Mouse (Mus musculus) liver, embryonic 14.5 days (tissue): ENCODE results near the gene Sertad3. TPM values are rescaled to one million over a fixed set of nuclear protein-coding genes. Genes with fewer than 3 reads are reported as not detected.
A peak's percentile ranks its signal among the peaks of the same experiment; 100 is the strongest.

ENCODE experiments used
- ATAC-seq: fragments of 200-750 bp; cut with Nextera tagmentation; 2 replicates; pipeline ENCODE4 v1.8.0; 2017; ENCODE audit warnings: moderate number of reproducible peaks, mild to moderate bottlenecking, moderate library complexity; ENCODE audit not compliant: insufficient read depth
- DNase-seq, 3 experiments: peaks; one replicate each; pipeline ENCODE4 v3.0.0-alpha.2; 2012 to 2013; ENCODE audit warnings: low read depth in 3 of 3, low spot score in 3 of 3
- H3K27ac ChIP-seq: fragments of 300-500 bp; sonication (generic); 2 replicates; pipeline ENCODE4 v1.5.1; 2014; ENCODE audit warnings: moderate library complexity, mild to moderate bottlenecking, control low read depth, inconsistent platforms
- H3K27me3 ChIP-seq: fragments of 300-500 bp; sonication (generic); 2 replicates; pipeline ENCODE4 v1.6.1; 2014; ENCODE audit warnings: mild to moderate bottlenecking, low read length, moderate library complexity; ENCODE audit not compliant: control insufficient read depth, insufficient read depth
- H3K36me3 ChIP-seq: fragments of 300-500 bp; sonication (generic); replicated peaks from 2 replicates; pipeline ENCODE4 v1.6.1; 2014; ENCODE audit warnings: low read depth; ENCODE audit not compliant: control insufficient read depth, insufficient read depth
- H3K4me1 ChIP-seq, 2 experiments: fragments of 200-500 bp in 1 of 2; fragments of 300-500 bp in 1 of 2; sonication (generic) in 1 of 2; replicated peaks; 2 replicates each; pipeline ENCODE4 v1.6.1; 2012 to 2014; ENCODE audit warnings: antibody characterized with exemption in 1 of 2, inconsistent platforms in 1 of 2, low read length in 1 of 2; ENCODE audit not compliant: control insufficient read depth in 2 of 2, insufficient read depth in 2 of 2
- H3K4me2 ChIP-seq: fragments of 300-500 bp; sonication (generic); 2 replicates; pipeline ENCODE4 v1.6.1; 2014; ENCODE audit warnings: low read depth, mild to moderate bottlenecking, control low read depth, moderate library complexity
- H3K4me3 ChIP-seq, 2 experiments: fragments of 200-500 bp in 1 of 2; fragments of 300-500 bp in 1 of 2; sonication (generic) in 1 of 2; 2 replicates each; pipeline ENCODE4 v1.5.1; 2012 to 2014; ENCODE audit warnings: low read depth in 2 of 2, low read length in 2 of 2, mild to moderate bottlenecking in 2 of 2, control low read depth in 1 of 2, inconsistent platforms in 1 of 2, moderate library complexity in 1 of 2; ENCODE audit not compliant: insufficient read depth in 1 of 2
- H3K9ac ChIP-seq: fragments of 300-500 bp; sonication (generic); replicated peaks from 2 replicates; pipeline ENCODE4 v1.6.1; 2014; ENCODE audit warnings: mild to moderate bottlenecking, control low read depth, moderate library complexity
- H3K9me3 ChIP-seq: fragments of 300-500 bp; sonication (generic); 2 replicates; pipeline ENCODE4 v1.6.1; 2016; ENCODE audit warnings: low read length, mixed read lengths; ENCODE audit not compliant: control insufficient read depth
- CTCF ChIP-seq: IDR thresholded peaks from 2 replicates; pipeline ENCODE4 v1.5.1; 2016; ENCODE audit warnings: antibody characterized with exemption, low read depth, control low read depth
- EP300 ChIP-seq: IDR thresholded peaks from 2 replicates; pipeline ENCODE4 v1.6.1; 2016; ENCODE audit warnings: antibody characterized with exemption, low read depth
- WGBS: fragments of 180-500 bp; shearing (Covaris S2); extraction: QIAGEN DNeasy Blood & Tissue Kit; methylation state at CpG from one replicate; pipeline ENCODE4 v1.1.7; 2014; ENCODE audit not compliant: insufficient replicate concordance; 5-methylcytosine and 5-hydroxymethylcytosine counted together
- polyA plus RNA-seq, 2 experiments: library from polyadenylated mRNA; depleted of rRNA in 1 of 2; stranded (reverse) in 1 of 2; unstranded in 1 of 2; fragments of >200 nt; fragmentation: Nextera tagmentation in 1 of 2; extraction: Ambion mirVana in 1 of 2; gene quantifications; 2 replicates each; pipeline versions ENCODE4 v1.2.1 to v1.2.3; 2012 to 2014

Gene Sertad3
- polyA plus RNA-seq, 2 experiments: 22.5 to 24.0 TPM

GRCm38 (mm10) chr7:27510809-27511208 is 37.2 kb downstream of the Sertad3 start:
- no peak for ATAC-seq
- Histone ChIP-seq H3K27ac (no peak overlapping the region), H3K9ac (no peak overlapping the region), H3K4me2 (no peak overlapping the region), H3K36me3 (no peaks in the 10 kb centered on the region), H3K27me3 (no peaks in the 10 kb centered on the region), H3K9me3 (no peaks in the 10 kb centered on the region), H3K4me3 (no peak overlapping the region), H3K4me1 (peaks cover 10 to 12% of the 10 kb centered on the region in 2 experiments)
- WGBS: 79% methylated on average over 2 of the region's 2 CpGs
- TF ChIP-seq EP300 (no peak), CTCF (no peak)
- DNase-seq: no peak

DNA sequence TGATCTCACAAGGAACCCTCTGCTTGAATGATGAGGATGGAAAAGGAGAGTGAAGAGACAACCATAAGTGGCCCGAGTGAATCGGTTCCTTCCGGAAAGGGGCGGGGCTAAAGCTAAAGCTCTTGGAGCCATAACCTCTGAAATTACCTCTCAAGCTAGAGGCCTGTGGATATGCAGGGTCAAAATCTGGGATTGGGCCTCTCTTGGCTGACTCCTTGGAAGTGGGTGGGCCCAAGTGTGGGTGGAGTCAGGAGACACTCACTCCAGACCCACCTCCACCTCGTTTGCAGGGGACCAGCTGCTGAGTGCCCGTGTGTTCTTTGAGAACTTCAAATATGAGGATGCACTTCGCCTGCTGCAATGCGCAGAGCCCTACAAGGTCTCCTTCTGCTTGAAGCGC is 41.4 kb downstream of the Sertad3 start:
- Histone ChIP-seq H3K4me3 (no peak overlapping the region), H3K9ac (no peak overlapping the region), H3K27ac (no peak overlapping the region), H3K9me3 (no peaks in the 10 kb centered on the region), H3K4me2 (no peak overlapping the region), H3K4me1 (no peaks in the 10 kb centered on the region), H3K36me3 (no peaks in the 10 kb centered on the region), H3K27me3 (no peaks in the 10 kb centered on the region)
- no peak for DNase-seq
- peak; percentile 13; the same call in 1 of the 2 replicates for ATAC-seq
- TF ChIP-seq CTCF (no peak), EP300 (no peak)
- WGBS: 73% methylated on average over 9 of the region's 9 CpGs

DNA sequence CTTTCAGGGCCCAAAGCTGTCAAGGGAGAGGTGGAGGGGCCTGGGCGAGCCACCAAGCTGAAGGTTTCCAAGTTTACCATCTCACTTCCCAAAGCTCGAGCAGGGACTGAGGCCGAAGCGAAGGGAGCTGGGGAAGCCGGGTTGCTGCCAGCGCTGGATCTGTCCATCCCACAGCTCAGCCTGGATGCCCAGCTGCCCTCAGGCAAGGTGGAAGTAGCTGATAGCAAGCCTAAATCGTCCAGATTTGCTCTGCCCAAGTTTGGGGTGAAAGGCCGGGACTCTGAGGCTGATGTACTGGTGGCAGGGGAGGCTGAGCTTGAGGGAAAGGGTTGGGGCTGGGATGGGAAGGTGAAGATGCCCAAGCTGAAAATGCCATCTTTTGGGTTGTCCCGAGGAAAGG is 44.7 kb downstream of the Sertad3 start:
- no peak overlapping the region for H3K9ac ChIP-seq
- DNase-seq (no peak), ATAC-seq (no peak)
- H3K4me3 ChIP-seq: no peak overlapping the region
- no peaks in the 10 kb centered on the region for H3K9me3 ChIP-seq
- H3K27ac ChIP-seq: no peak overlapping the region
- no peaks in the 10 kb centered on the region for H3K27me3 ChIP-seq
- no peak overlapping the region for H3K4me2 ChIP-seq
- H3K36me3 ChIP-seq: no peaks in the 10 kb centered on the region
- TF ChIP-seq CTCF (no peak), EP300 (no peak)
- no peaks in the 10 kb centered on the region for H3K4me1 ChIP-seq
- 66% methylated on average over 9 of the region's 9 CpGs for WGBS

DNA sequence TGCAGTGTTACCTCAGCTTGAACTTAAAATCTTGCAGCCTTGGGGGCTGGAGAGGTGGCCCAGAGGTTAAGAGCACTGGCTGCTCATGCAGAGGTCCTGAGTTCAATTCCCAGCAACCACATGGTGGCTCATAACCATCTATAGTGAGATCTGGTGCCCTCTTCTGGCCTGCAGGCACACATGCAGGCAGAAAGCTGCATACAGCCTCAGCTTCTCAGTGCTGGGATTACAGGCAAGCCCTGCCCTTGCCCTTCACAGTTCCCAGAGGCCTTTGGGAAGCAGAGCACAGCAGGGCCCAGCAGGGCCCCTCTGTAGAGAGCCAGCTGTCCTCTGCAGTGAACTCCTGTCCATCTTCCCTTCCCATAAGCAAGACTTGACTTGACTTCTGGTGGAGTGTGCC is 46.5 kb downstream of the Sertad3 start:
- H3K4me3 ChIP-seq: no peak overlapping the region
- H3K27ac ChIP-seq: no peak overlapping the region
- peak; percentile 72 for TF ChIP-seq CTCF
- no peak for TF ChIP-seq EP300
- no peaks in the 10 kb centered on the region for H3K27me3 ChIP-seq
- DNase-seq: no peak
- ATAC-seq: no peak
- no peak overlapping the region for H3K4me2 ChIP-seq
- no peak overlapping the region for H3K9ac ChIP-seq
- H3K9me3 ChIP-seq: no peaks in the 10 kb centered on the region
- peaks cover 0 to under 1% of the 10 kb centered on the region in 2 experiments; a peak in 1 of 4 replicates for H3K4me1 ChIP-seq
- H3K36me3 ChIP-seq: no peaks in the 10 kb centered on the region

GRCm38 (mm10) chr7:27520599-27520998 is 47.0 kb downstream of the Sertad3 start:
- Histone ChIP-seq H3K4me2 (no peak overlapping the region), H3K9me3 (no peaks in the 10 kb centered on the region), H3K9ac (no peak overlapping the region), H3K4me3 (no peak overlapping the region), H3K27me3 (no peaks in the 10 kb centered on the region), H3K27ac (no peak overlapping the region), H3K4me1 (peaks cover 5% of the 10 kb centered on the region in 2 experiments), H3K36me3 (no peaks in the 10 kb centered on the region)
- TF ChIP-seq EP300 (no peak), CTCF (no peak)
- DNase-seq (no peak), ATAC-seq (no peak)
- 72% methylated on average over 1 of the region's 1 CpGs for WGBS
